Mouse (Mus musculus): ENCODE results near the gene Pdgfc.

DNA sequence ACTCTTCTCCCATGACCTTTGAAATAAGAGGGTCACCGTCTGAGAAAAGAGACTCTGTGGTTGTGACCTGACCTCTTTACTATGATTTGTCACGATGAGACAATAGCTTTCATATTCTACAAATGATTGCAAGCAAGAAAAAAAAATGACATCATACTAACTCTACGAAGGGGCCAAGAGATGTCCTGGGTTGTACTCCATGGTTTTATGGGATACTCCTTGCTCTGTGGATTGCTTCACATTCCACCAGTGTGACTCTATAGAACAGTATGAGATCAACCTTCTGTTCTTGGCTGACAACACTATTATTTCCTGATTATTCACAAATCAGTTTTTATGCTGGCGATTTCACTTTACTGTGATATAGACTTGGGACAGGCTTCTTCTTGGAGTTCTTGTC, 4.2 kb upstream of the Pdgfc start:
- TF ChIP-seq POLR2A (IDR thresholded peaks at IDR 0.05; ENCODE audit: insufficient read depth, low read depth, low read length) = no peak
- TF ChIP-seq CTCF (IDR thresholded peaks at IDR 0.05; ENCODE audit: insufficient read depth, low read depth, low read length) = no peak
